Mouse (Mus musculus): ENCODE results near the gene Krt33b.

DNA sequence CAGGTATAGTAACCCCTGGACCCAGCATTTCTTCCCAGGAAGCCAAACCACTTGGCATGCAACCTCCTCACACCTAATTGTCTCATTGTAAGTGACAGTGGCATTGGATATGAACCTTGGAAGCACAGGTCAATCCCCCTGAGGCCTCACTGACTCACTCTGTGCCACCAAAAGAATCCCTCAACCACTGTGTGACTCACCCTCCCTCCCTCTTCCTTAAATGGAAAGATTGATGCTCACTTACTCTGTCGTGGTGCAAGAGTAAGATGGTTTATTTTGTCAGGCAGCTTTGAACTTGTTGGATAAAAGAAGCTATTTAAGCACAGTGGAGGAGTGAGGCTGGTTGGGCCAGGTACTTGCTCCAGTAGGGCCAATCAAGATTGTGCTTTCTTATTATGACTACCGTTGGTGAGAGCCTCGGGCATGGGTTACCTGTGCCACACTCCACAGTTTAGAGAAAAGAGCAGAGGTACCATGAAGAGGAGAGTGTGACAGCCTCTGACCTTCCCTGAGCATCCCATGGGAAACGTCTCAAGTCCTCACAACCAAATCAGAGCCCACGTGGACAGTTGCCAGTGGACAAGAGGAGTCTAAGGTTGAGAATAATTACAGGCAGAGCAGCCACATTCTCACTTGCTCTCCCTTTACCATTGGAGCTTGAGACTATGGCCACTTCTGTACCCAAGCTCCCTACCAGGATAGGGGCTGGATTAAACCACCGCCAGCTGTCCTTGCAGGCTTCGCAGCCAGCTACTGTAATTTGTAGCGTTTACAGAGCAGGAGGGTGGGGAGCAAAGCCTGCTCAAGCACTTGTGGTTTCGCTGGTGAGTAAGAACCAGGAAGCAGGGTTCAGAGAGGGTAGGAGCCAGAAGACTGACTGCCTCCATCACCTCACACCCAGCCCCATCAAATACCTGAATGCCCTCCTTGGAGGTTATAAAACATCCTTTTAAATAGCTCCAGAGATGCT is 26.3 kb upstream of the Krt33b start:
- TF ChIP-seq GATA1 (IDR thresholded peaks at IDR 0.05; ENCODE audit: borderline replicate concordance, low read length) (no peak), FLI1 (IDR thresholded peaks at IDR 0.05; ENCODE audit: low read length) (no peak)

All from megakaryocyte, embryonic 14.5 days (primary cell).